Mouse (Mus musculus) c-Kit-positive CD71-positive TER-119-negative erythroid progenitor cells, embryonic 14.5 days (primary cell): ENCODE measurements around the gene Fem1b.
"Not testable (repeated sequence)": the region's sequence is repeated elsewhere in the genome, so short reads cannot be mapped to it uniquely, and the experiment has no call there.

Experiments
- DNase-seq: peaks from one replicate; pipeline ENCODE4 v3.0.0-alpha.2; 2013; ENCODE audit warnings: low read depth

Gene Fem1b

DNA sequence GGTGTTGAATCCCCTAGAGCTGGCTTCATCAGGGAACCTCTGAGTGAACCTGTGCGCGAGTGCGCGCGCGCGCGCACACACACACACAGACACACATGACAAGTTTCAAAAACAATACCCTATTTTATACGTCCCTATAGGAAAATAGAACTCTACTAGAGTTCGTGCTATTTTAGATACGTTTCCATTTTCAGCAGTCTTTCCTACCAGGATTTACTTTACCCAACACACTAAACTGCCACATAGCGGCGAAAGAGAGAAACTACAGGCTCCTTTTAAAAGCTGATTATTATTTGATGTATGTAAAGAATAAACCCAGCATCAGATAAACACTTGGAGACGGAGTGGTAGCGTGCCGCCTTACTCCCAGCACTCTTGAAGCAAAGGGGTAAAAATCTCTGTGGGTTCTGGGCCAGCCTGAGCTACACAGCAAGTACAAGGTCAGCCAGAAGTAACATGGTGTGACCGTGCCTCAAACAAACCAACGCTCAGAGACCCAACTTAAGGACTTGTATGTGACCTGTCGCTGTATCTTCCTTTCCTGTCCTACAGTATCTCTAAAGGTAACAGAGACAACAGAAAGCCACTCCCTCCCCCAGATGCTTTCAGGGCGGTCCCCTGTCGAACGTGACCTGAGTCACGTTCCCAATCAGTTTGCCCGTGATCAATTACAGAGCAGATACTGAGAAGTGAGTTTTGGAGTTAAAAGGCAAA lies 16.4 kb upstream of the Fem1b start:
- peak; percentile 61 for DNase-seq

- DNase-seq, result no peak
These were observed 14.7 kb upstream of the Fem1b start for GRCm38 (mm10) chr9:62826456-62826855.

GRCm38 (mm10) chr9:62825791-62826393 lies 14.2 kb upstream of the Fem1b start:
- no peak for DNase-seq

GRCm38 (mm10) chr9:62821811-62822210 lies 10.1 kb upstream of the Fem1b start:
- no peak for DNase-seq

DNA sequence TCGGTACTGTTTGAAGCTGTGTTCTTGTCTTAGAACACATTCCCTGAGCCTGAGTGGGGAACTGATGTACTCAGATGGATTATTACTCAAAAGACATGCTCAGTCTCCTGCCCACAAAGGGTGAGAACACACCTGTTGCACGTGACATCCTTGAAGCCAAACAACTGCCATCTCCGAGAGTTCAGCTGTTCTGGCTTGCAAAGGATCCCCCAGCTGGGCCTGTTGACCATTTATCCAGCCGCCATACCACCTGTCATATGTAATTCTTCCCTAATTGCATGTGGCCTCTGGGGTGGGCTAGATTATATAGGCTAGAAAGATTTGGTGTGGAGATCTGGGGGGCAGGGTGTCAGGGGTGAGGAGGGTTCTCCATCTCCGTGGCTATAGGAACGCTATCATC lies 9.1 kb upstream of the Fem1b start:
- no peak for DNase-seq

DNA sequence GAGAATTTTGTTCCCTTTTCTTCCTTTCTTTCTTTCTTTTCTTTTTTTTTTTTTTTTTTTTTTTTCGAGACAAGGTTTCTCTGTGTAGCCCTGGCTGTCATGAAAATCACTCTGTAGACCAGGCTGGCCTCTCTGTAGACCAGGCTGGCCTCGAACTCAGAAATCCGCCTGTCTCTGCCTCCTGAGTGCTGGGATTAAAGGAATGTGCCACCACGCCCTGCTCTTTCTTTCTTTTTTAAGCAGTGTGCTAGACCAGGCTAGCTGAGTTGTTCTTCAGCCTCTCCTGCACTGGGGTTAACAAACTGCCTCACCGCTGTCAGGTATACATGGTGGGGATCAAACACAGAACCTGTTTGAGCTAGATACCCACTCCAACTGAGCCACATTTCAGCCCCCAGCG lies 8.2 kb upstream of the Fem1b start:
- DNase-seq, result not testable (repeated sequence)

DNA sequence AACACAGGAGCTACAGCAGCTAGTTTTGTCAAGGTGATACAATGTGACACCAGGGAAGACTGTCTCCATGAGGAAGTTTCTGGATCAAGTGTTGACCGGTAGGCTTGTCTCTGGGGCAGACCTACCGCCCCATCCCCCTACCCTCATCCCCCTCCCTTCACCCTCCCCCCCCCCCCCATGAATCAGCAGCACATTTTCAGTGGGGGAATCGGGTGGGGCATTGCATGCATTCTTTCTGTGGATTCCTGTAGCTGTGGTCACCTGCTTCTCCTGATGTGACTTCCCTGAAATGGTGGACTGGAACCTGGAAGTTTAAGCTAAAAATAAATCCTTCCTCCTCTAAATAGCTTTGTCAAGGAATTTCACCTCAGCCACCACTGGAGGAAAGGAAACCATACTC lies 7.8 kb upstream of the Fem1b start:
- DNase-seq, result no peak

- no peak for DNase-seq
These were observed 6.3 kb upstream of the Fem1b start for GRCm38 (mm10) chr9:62817828-62818614.

DNA sequence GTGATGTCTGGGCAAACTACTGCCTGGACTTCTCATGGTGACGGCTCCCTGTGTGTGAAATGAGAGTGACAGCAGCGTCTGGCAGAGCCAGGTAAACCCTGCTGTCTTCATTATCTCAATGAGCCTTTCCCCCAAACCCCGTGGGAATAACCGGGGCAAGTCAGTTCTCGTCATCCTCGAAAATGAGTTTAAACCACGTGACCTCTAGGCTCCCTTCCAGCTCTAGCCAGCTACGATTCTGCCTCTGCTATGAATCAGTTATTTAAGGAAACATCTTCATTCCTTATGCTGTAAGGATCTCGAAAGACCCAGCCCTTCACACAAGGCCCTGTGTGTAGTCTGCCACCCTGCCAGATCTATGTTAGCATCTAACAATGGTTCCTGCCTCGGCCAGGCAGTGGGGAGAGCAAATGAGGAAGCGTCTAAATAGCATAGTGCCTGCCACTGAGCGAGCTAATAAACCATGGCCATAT lies 5.4 kb upstream of the Fem1b start:
- no peak for DNase-seq

DNA sequence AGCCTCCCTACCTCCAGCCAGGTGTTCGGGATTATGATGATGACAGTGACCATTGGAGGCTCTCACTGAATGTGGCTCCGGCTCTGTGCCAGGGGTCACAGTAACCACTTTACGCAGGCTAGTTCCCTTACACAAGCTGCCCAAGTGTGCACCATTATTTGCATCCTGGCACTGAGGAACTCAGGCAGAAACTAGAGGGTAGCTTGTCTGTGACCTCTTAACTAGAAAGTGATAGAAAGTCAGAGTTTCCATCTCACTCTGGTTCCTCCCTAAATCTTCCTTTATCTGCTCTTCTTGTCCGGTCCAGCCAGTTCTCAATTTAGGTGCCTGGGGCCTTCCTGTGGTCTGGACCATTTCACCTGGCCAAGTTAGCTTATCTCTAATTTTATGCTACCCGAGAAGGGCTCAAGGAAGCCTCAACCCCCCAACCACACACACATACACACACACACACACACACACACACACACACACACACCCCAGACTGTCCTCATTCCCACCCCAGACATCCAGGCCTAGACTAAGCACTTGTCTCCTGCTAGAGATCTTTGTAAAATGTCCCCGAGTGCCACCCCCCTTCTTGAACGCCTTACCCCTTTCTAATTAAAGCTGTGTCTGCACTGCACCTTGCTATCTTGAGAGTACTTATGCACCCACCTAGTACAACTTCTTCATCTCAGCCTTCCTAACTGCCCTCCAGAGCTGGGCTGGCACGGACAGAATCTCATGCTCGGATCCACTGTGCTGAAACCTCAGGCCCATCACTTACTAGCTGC lies 4.8 kb upstream of the Fem1b start:
- no peak for DNase-seq

GRCm38 (mm10) chr9:62814751-62815150 lies 3.0 kb upstream of the Fem1b start:
- DNase-seq, result no peak

- DNase-seq, result peak; percentile 31
These were observed 699 bp upstream of the Fem1b start for GRCm38 (mm10) chr9:62812216-62813049.

DNA sequence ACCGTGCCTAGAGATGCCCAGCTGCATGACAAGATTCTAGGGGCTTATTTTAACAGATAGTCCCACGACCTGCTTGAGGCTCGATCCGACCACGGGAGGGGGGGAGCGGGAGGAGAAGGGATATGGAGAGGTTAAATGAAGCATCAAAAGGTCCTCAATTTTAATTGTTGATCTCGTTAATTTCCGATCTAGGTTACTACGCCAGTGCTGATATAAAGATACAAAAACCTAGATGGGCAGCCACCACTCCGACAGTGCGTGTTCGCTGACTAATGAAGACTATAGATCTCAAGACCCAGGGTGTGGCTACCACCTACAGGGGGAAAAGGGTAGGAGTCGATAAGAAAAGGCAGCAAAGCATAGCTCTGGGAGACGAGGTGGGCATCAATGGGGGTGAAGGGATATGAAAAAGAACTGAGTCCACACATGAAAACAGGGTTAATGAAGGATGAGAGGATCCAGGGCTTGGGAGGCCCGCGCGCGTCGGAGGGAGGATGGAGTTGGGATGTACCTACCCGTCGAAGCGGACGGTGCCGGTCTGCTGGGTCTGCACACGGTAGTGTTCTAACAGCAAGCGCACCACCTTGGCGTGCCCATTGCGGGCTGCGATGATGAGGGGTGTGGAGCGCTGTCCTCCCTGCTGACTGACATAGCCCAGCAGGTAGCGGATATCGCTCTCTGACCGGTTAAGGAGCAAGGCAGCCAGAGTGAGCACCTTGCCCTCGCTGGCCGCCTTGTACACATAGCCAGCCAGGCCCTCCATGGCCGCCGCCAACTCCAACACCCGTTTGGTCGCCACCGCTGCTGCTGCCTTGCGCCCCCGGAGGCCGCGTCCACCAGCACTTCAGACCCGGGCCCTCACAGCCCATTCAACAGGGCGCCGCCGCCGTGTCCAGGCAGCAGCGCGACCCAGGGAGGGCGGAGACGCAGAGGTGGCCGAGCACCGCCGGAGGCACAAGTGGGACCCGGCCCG lies 905 bp downstream of the Fem1b start:
- DNase-seq, result peak; percentile 70

DNA sequence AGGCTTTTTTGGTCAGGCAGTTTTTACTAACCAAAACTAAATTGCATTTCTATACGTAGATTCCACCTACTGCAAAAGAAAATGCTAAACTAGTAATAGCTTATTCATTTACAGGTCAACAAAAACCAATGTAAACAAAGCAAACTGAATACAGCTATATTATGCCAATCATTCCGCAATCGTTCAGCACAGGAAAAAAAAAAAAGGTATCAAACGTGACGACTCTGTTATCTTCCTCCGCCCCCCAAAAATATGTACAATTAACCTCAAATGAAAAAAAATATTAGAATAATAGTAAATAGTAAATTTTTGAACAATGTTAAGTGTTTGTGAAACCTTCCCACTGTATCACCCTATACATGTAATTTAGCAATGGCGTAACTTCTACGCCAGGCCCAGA lies 1.6 kb downstream of the Fem1b start:
- no peak for DNase-seq

GRCm38 (mm10) chr9:62799218-62799617 lies 12.5 kb downstream of the Fem1b start:
- not testable (repeated sequence) for DNase-seq

- no peak for DNase-seq
These were observed 21.9 kb downstream of the Fem1b start for GRCm38 (mm10) chr9:62789856-62790255.

- DNase-seq, result no peak
These were observed 25.0 kb downstream of the Fem1b start for GRCm38 (mm10) chr9:62786721-62787120.

DNA sequence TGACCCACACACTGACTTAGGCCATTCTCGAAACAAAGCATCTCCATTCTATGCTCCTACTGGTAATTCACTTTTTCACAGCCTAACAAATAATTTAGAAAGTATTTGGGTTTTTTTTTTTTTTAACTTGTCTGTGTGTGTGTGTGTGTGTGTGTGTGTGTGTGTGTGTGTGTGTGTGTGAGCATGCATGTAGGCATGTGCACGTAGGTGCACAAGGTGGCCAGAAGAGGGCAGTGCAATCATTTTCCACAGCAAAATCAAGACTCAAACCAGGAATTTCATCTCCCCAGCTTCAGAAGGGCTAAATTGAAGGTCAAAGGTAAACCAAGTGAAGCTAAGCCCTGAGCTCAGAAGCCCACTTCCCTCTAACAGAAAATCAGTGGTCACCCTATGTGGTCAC lies 27.5 kb downstream of the Fem1b start:
- DNase-seq, result no peak

- peak; percentile 37 for DNase-seq
These were observed 28.6 kb downstream of the Fem1b start for GRCm38 (mm10) chr9:62782976-62783781.
